Mouse (Mus musculus) liver, embryonic 14.5 days (tissue): ENCODE measurements around the gene Brms1.

ENCODE experiments used
- CTCF ChIP-seq: IDR thresholded peaks from 2 replicates; pipeline ENCODE4 v1.5.1; 2016; ENCODE audit warnings: antibody characterized with exemption, low read depth, control low read depth
- EP300 ChIP-seq: IDR thresholded peaks from 2 replicates; pipeline ENCODE4 v1.6.1; 2016; ENCODE audit warnings: antibody characterized with exemption, low read depth

DNA sequence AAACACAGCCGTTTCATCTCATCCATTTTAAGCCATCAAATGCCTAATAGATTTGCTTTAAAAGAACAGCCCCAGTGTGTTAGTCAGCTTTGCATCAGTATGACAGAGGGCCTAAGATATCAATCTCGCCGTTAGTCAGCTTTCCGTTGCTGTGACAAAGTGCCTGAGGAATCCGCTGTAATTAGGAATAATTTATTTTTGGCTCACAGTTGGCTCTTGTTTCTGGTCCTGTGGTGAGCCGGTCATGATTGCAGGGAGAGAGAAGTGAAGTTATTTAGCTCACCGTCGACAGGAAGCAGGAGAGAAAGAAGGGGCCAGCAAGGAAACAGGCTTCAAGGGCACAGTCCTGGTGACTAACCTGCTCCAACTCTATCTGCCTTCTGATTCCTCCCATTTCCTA, 28.0 kb upstream of the Brms1 start:
- TF ChIP-seq EP300 = no peak
- no peak for TF ChIP-seq CTCF
